Mouse (Mus musculus) forebrain, embryonic 14.5 days (tissue): ENCODE data around the gene Rabif. TPM values are rescaled to one million over a fixed set of nuclear protein-coding genes. Genes with fewer than 3 reads are reported as not detected.
"Not testable (repeated sequence)": the region's sequence is repeated elsewhere in the genome, so short reads cannot be mapped to it uniquely, and the experiment has no call there.

ENCODE experiments used
- ATAC-seq: fragments of 200-750 bp; cut with Nextera tagmentation; 2 replicates; pipeline ENCODE4 v1.8.0; 2017; ENCODE audit warnings: mild to moderate bottlenecking, moderate library complexity
- DNase-seq: peaks from one replicate; pipeline ENCODE4 v3.0.0-alpha.2; 2015; ENCODE audit warnings: low spot score
- H3K27ac ChIP-seq: fragments of 300-500 bp; sonication (generic); 2 replicates; pipeline ENCODE4 v1.5.1; 2014; ENCODE audit warnings: low read depth, mild to moderate bottlenecking, control low read depth, low read length, moderate library complexity
- H3K27me3 ChIP-seq: fragments of 300-500 bp; sonication (generic); replicated peaks from 2 replicates; pipeline ENCODE4 v1.6.1; 2014; ENCODE audit warnings: low read length, control low read depth, mixed read lengths; ENCODE audit not compliant: control insufficient read depth, insufficient read depth
- H3K36me3 ChIP-seq: fragments of 300-500 bp; sonication (generic); 2 replicates; pipeline ENCODE4 v1.6.1; 2014; ENCODE audit warnings: low read length, control low read depth; ENCODE audit not compliant: control insufficient read depth, insufficient read depth
- H3K4me1 ChIP-seq: fragments of 300-500 bp; sonication (generic); 2 replicates; pipeline ENCODE4 v1.6.1; 2014; ENCODE audit warnings: antibody characterized with exemption, low read length, control low read depth; ENCODE audit not compliant: control insufficient read depth, insufficient read depth
- H3K4me2 ChIP-seq: fragments of 300-500 bp; sonication (generic); 2 replicates; pipeline ENCODE4 v1.6.1; 2014; ENCODE audit warnings: mild to moderate bottlenecking, control low read depth, low read length
- H3K4me3 ChIP-seq: fragments of 300-500 bp; sonication (generic); 2 replicates; pipeline ENCODE4 v1.5.1; 2014; ENCODE audit warnings: low read depth, low read length, control low read depth
- H3K9ac ChIP-seq: fragments of 300-500 bp; sonication (generic); 2 replicates; pipeline ENCODE4 v1.6.1; 2014; ENCODE audit warnings: mild to moderate bottlenecking, low read length, control low read depth, moderate library complexity
- H3K9me3 ChIP-seq: fragments of 300-500 bp; sonication (generic); replicated peaks from 2 replicates; pipeline ENCODE4 v1.6.1; 2016; ENCODE audit warnings: low read length, control low read depth, mixed read lengths; ENCODE audit not compliant: control insufficient read depth
- WGBS: fragments of 180-500 bp; shearing (Covaris S2); extraction: QIAGEN DNeasy Blood & Tissue Kit; methylation state at CpG from one replicate; pipeline ENCODE4 v1.1.7; 2014; 5-methylcytosine and 5-hydroxymethylcytosine counted together
- polyA plus RNA-seq: library from polyadenylated mRNA; unstranded; fragments of >200 nt; fragmentation: Nextera tagmentation; extraction: Ambion mirVana; gene quantifications from 2 replicates; pipeline ENCODE4 v1.2.1, GENCODE M21; 2014

Gene Rabif
- 59.4 and 66.3 TPM in 2 replicates for polyA plus RNA-seq

GRCm38 (mm10) chr1:134494428-134495215, at the start of gene Rabif:
Rabif (plus strand) TSS chr1:134494648.
- Histone ChIP-seq H3K4me1 (peaks cover 11% of the 10 kb centered on the region; the same call in 1 of the 2 replicates), H3K4me2 (peak within 1 kb of the TSS; percentile 72), H3K36me3 (peaks cover 8% of the 10 kb centered on the region), H3K27ac (peak within 1 kb of the TSS; percentile 86), H3K9me3 (no peaks in the 10 kb centered on the region), H3K9ac (peak within 1 kb of the TSS; percentile 72), H3K4me3 (peak within 1 kb of the TSS; percentile 62), H3K27me3 (no peaks in the 10 kb centered on the region)
- DNase-seq: peak; percentile 99
- ATAC-seq: peak; percentile 100
- WGBS: under 1% methylated on average over 58 of the region's 58 CpGs

DNA sequence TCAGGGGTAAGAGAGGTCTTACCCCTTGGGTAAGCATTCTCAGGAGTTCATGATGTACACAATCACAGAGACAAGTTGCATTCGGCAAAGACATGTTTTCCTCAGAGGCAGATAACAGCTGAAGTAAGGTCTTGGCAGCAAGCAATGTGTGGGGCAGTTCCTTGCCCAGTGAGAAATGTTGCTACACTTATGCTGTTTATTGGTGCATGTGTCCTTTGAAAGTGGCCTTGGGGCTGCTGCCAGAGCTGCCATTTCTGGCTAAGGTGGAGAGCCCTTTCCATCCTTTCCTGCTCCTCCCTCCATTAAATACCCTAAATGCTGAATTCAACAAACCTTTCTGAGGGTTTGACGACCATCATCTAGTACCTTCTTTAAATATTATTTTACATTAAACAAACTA, 49.0 kb upstream of the Rabif start:
- no peak for ATAC-seq
- no peaks in the 10 kb centered on the region for H3K27me3 ChIP-seq
- H3K36me3 ChIP-seq: no peaks in the 10 kb centered on the region
- no peaks in the 10 kb centered on the region for H3K4me1 ChIP-seq
- no peak overlapping the region for H3K4me3 ChIP-seq
- no peaks in the 10 kb centered on the region for H3K9me3 ChIP-seq
- H3K9ac ChIP-seq: no peak overlapping the region
- H3K4me2 ChIP-seq: no peak overlapping the region
- WGBS: 91% methylated on average over 2 of the region's 2 CpGs
- no peak overlapping the region for H3K27ac ChIP-seq
- DNase-seq: no peak

GRCm38 (mm10) chr1:134448537-134448936, 45.9 kb upstream of the Rabif start:
- not testable (repeated sequence) for DNase-seq, H3K9ac ChIP-seq, H3K4me1 ChIP-seq, H3K36me3 ChIP-seq, H3K9me3 ChIP-seq, H3K27me3 ChIP-seq, ATAC-seq, H3K4me2 ChIP-seq, H3K4me3 ChIP-seq, H3K27ac ChIP-seq
- 59% methylated on average over 3 of the region's 3 CpGs for WGBS

DNA sequence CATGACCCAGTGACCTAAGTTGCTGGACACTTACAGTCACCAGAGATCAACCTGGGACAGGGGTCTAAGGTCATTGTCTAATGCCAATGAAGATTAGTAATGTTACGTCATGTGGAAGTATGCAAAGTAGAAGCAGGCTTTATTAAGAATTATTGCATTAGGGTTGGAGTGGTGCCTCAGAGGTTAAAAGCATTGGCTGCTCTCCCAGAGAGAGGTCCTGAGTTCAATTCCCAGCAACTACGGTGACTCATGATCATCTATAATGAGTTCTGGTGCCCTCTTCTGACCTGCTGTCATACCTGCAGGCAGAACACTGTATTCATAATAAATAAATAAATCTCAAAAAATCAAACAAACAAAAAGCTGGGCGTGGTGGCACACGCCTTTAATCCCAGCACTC, 44.2 kb upstream of the Rabif start:
- H3K27me3 ChIP-seq: 0 out of 2 replicates have a peak, but pooled peaks cover 3% of the 10 kb centered on the region
- 92% methylated on average over 4 of the region's 4 CpGs for WGBS
- H3K36me3 ChIP-seq: no peaks in the 10 kb centered on the region
- H3K9ac ChIP-seq: no peak overlapping the region
- H3K27ac ChIP-seq: no peak overlapping the region
- ATAC-seq (no peak), DNase-seq (no peak)
- H3K4me3 ChIP-seq: no peak overlapping the region
- no peaks in the 10 kb centered on the region for H3K9me3 ChIP-seq
- no peak overlapping the region for H3K4me2 ChIP-seq
- H3K4me1 ChIP-seq: peaks cover 3% of the 10 kb centered on the region

GRCm38 (mm10) chr1:134450986-134451385, 43.5 kb upstream of the Rabif start:
- WGBS: 47% methylated on average over 3 of the region's 3 CpGs
- DNase-seq (peak; percentile 52), ATAC-seq (no peak)
- no peak overlapping the region for H3K4me3 ChIP-seq
- H3K4me2 ChIP-seq: no peak overlapping the region
- H3K4me1 ChIP-seq: peaks cover 3% of the 10 kb centered on the region
- H3K27ac ChIP-seq: no peak overlapping the region
- no peaks in the 10 kb centered on the region for H3K36me3 ChIP-seq
- H3K9ac ChIP-seq: no peak overlapping the region
- H3K27me3 ChIP-seq: 0 out of 2 replicates have a peak, but pooled peaks cover 3% of the 10 kb centered on the region
- H3K9me3 ChIP-seq: no peaks in the 10 kb centered on the region

- H3K9me3 ChIP-seq: no peaks in the 10 kb centered on the region
- H3K4me3 ChIP-seq: peak within 1 kb of the TSS; percentile 92
- ATAC-seq (peak; percentile 96), DNase-seq (peak; percentile 91)
- H3K27ac ChIP-seq: peak within 1 kb of the TSS; percentile 63
- H3K4me1 ChIP-seq: peaks cover 3% of the 10 kb centered on the region
- H3K4me2 ChIP-seq: peak within 1 kb of the TSS; percentile 53
- H3K36me3 ChIP-seq: peaks cover 9% of the 10 kb centered on the region; the same call in 1 of the 2 replicates
- 0 out of 2 replicates have a peak, but pooled peaks cover 3% of the 10 kb centered on the region for H3K27me3 ChIP-seq
- WGBS: under 1% methylated on average over 61 of the region's 61 CpGs
- peak within 1 kb of the TSS; percentile 87 for H3K9ac ChIP-seq
Measured at GRCm38 (mm10) chr1:134454904-134455824, 39.3 kb upstream of the Rabif start, which contains the start of gene Klhl12. Klhl12 (plus strand) TSS chr1:134455531.

DNA sequence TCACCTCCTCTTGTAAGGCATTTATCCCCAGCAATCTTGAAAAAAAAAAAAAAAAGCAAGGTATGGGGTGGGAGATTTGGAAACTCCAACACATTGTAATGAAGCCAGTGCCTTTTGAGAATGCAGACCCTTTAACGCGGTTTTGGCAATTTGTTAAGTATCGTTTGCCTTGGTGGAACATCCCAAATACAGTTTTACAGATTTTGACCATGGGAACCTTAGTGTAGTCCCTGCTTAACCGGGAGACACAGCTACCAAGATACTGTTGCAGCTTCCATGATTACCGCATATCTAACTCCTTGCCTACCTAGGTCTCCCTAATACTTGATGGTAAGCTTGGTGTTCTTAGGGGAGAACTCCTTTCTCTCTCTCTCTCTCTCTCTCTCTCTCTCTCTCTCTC, 38.4 kb upstream of the Rabif start:
- DNase-seq (no peak), ATAC-seq (no peak)
- peaks cover 3% of the 10 kb centered on the region for H3K4me1 ChIP-seq
- WGBS: 29% methylated on average over 5 of the region's 5 CpGs
- H3K4me2 ChIP-seq: peak overlapping the region; percentile 53
- peak overlapping the region; percentile 92 for H3K4me3 ChIP-seq
- 0 out of 2 replicates have a peak, but pooled peaks cover 3% of the 10 kb centered on the region for H3K27me3 ChIP-seq
- no peaks in the 10 kb centered on the region for H3K9me3 ChIP-seq
- H3K9ac ChIP-seq: peak overlapping the region; percentile 87
- peaks cover 12% of the 10 kb centered on the region; the same call in 1 of the 2 replicates for H3K36me3 ChIP-seq
- no peak overlapping the region for H3K27ac ChIP-seq

DNA sequence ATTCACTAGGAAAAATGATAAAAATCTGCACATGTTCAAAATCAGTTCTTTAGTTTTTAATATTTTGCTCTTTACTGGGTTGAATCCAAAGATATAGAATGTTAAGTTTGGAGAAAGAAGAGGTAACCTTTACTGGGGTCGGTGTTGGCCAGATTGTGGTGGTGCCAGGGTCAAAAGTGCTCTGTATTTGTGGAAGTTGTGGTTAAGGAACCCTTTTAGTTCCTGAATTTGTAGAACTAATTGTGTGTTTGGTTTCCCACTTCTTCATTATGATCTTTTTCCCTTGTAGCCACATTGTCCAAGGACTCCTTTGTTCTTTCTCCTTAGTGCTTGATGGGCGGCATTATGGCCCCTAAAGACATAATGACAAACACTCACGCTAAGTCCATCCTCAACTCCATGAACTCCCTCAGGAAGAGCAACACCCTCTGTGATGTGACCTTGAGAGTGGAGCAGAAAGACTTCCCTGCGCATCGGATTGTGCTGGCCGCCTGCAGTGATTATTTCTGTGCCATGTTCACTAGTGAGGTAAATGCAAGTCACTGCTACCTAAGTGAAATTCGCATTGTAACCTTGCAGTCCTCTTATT, 36.2 kb upstream of the Rabif start:
- Histone ChIP-seq H3K4me1 (peaks cover 3% of the 10 kb centered on the region), H3K9me3 (no peaks in the 10 kb centered on the region), H3K36me3 (peaks cover 30% of the 10 kb centered on the region; the same call in 1 of the 2 replicates), H3K4me3 (no peak overlapping the region), H3K9ac (no peak overlapping the region), H3K27ac (no peak overlapping the region), H3K27me3 (0 out of 2 replicates have a peak, but pooled peaks cover 3% of the 10 kb centered on the region), H3K4me2 (no peak overlapping the region)
- no peak for ATAC-seq
- no peak for DNase-seq
- 91% methylated on average over 7 of the region's 7 CpGs for WGBS
